Mouse (Mus musculus) heart, adult 2 months (tissue): Measurements from ENCODE around the gene Ttyh2.

Source experiments
- CTCF ChIP-seq: fragments of 200-600 bp; IDR thresholded peaks from 2 replicates; pipeline ENCODE4 v1.8.1; 2022; ENCODE audit warnings: antibody characterized with exemption, mild to moderate bottlenecking, moderate library complexity
- EP300 ChIP-seq: fragments of 200-500 bp; IDR thresholded peaks from 2 replicates; pipeline ENCODE4 v1.6.1; 2011; ENCODE audit warnings: low read depth, low read length, control low read depth; ENCODE audit not compliant: insufficient read depth
- POLR2A ChIP-seq: fragments of 200-500 bp; IDR thresholded peaks from 2 replicates; pipeline ENCODE4 v1.6.1; 2011; ENCODE audit warnings: mild to moderate bottlenecking, low read depth, low read length, control low read depth; ENCODE audit not compliant: insufficient read depth

- TF ChIP-seq CTCF (no peak), EP300 (no peak), POLR2A (no peak)
These were observed 8.4 kb upstream of the Ttyh2 start for GRCm38 (mm10) chr11:114666786-114667185.
